Mouse (Mus musculus) hematopoietic stem cell, adult 5-6 weeks (primary cell): ENCODE results near the gene Actr3b. TPM values are rescaled to one million over a fixed set of nuclear protein-coding genes. Genes with fewer than 3 reads are reported as not detected.
"Not testable (repeated sequence)": the region's sequence is repeated elsewhere in the genome, so short reads cannot be mapped to it uniquely, and the experiment has no call there.

Experiments
- ATAC-seq, 2 experiments: fragments of 125-278 bp in 1 of 2; replicated peaks in 1 of 2; 2 replicates each; pipeline ENCODE4 v1.8.0; 2016 to 2017; ENCODE audit warnings: inconsistent platforms in 2 of 2, mild to moderate bottlenecking in 2 of 2, moderate number of reproducible peaks in 2 of 2, low read depth in 1 of 2, moderate TSS enrichment in 1 of 2; ENCODE audit not compliant: low FRiP score in 2 of 2, poor library complexity in 2 of 2, severe bottlenecking in 2 of 2, insufficient read depth in 1 of 2, low TSS enrichment in 1 of 2
- total RNA-seq: library from RNA; stranded (forward); fragments of 172-1452, 232-1000 nt; gene quantifications from 2 replicates; pipeline ENCODE4 v1.2.3, GENCODE M21; 2017

Actr3b gene
- total RNA-seq, 1 experiment from 2014 or later: not detected

GRCm38 (mm10) chr5:25869880-25870279 lies 110.1 kb downstream of the Actr3b start:
- no peak for ATAC-seq

- no peak for ATAC-seq
Observed at GRCm38 (mm10) chr5:25870632-25871031, 110.8 kb downstream of the Actr3b start.

DNA sequence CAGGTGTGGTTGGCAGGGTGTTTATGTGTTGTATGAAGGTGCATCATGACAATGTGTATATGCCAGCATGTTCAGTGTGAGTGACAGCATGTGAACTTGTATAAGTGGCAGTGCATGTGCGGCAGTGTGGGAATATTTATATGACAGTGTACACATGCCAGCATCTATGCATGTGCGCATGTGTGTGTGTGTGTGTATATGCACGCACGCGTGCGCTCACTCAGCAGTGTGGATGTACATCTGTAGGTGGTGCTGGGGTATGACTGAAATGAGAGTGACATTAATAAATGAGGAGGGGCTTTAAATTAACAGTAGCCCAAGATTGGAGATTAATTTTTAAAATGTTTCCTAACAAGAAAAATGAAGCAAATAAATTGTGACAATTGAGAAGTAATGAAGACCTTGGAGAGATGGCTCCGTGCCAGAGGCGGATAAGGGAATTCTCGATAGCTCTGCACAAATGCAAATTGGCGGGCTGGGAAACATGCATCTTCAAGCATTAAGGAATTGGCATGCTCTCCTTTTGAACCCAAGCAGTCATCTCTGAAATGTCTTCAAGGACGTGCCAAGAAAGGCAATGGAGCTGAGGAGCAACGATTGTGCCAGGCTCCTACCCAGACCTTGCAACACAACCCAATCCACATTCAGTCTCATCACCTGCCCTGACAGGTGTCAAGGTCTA lies 111.7 kb downstream of the Actr3b start:
- no peak for ATAC-seq

DNA sequence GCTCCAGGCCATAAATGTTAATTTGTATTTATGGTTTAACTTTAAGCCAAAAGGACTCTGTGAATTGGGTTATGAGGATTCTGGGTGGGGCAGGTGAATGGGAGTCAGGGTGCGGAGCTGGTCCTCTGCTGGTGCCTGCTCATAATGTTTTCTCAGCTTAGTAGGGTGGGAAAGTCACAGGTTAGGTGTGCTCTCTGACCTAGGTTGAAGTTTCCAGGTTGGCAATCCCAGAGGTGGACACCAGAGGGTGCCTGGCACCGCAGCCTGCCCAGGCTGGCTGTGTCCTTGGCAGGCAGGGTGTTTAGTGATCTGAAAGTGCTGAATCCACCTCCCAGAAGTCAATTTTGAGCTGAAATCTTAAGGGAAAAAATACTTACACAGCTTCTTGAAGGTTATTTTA lies 113.2 kb downstream of the Actr3b start:
- no peak; a peak in 1 of 4 replicates for ATAC-seq

DNA sequence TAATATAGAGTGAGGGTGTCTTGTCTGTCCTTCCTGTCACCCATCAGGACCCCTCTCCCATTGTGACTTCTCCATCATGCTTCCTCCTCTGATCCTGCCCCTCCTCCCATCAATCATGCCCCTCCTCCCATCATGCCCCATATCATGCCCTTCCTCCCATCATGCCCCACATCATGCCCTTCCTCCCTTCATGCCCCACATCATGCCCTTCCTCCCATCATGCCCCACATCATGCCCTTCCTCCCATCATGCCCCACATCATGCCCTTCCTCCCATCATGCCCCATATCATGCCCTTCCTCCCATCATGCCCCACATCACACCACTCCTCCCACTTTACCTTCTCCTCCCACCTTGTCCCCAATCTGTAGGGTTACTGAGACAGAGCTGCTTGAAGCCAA lies 116.1 kb downstream of the Actr3b start:
- not testable (repeated sequence) for ATAC-seq

GRCm38 (mm10) chr5:25877281-25877680 lies 117.5 kb downstream of the Actr3b start:
- ATAC-seq: no peak

DNA sequence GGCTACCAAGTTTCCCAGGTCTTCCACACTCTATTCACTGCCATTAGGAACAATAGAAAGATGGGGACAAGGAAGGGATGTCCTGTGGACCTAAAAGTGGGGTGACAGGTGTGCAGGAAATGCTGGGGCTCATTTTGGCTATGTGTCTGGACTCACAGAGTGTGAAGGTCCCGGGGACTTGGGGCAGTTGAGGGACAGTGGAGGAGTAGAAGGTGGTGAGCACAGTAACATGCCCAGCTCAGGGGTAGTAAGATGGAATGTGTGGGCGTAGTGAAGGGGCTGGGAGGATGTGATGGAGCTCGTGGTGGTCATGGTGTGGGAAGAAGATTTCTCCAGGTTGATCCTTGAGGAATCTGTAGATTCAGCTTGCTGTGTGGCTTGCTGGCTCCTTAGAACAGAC lies 118.2 kb downstream of the Actr3b start:
- ATAC-seq: no peak

DNA sequence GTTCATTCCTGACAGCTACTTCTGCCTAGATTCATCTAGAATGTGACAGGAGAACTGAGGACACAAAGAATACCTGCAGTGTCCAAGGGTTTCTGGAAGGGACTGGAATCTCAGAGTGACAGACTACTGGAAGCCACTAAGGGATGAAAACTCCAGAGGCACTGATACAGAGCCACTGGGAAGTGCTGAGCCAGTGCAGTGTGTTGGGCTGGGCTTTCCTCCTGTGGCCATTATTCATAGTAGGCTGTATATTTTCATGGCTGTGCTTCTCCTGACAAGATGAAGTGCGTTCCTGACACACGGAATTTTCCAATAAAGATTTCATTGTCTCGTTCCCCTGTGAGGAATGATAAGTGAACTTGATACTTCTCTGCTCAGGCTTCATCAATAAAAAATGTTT lies 126.9 kb downstream of the Actr3b start:
- no peak for ATAC-seq

DNA sequence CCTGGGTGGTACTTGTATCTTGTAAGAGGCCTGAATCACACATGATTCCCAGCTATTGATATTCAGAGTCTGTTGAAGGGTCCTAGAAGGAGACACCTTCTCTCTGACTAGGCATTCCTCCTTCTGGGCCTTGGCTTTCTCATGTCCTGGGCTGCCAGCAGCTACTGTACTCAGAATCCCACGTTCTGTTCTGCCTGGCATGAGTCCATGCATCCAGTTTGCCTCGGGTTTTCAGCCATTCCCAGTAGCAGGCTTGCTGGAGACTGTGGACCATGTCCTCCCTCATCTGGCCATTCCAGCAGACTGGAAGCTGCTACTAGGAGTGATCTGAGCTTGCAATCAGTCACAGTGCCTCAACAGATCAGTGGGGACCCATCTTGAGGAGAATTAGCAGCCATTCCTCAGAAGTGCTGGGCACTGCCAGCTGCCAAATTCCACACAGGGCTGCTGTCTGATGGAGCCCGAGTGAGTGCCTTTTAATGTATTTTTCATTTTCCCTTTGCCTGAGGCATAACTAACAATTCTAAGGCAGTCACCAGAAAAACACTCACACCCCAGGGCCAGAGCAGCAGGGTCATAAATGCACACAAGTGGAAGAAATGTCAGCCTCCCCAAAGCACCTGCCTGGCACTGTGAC lies 130.1 kb downstream of the Actr3b start:
- no peak for ATAC-seq

DNA sequence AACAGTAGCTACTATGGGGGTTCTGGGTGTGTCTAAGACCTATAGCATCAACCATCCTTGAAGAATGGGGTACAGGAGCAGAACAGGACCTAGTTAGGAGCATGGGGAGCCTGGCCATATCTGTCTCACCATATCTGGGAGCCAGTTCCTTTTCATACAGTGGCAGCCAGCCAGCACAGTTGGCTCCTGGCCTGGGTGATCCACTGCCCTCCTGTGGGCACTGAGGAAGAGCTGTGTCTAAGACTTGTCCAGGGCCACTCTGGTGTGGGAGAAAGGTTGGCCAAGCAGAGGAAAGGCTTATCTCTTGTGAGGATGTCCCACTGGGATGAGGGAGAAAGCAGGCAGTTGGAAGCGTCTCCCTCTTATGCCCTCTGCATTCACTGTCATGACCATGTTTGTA lies 131.5 kb downstream of the Actr3b start:
- ATAC-seq: no peak

Other genes with a start within 250 kb of the Actr3b start
- gene Cct8l1, start 243.9 kb upstream of the Actr3b start, total RNA-seq: not detected in 2 replicates
- 14.1 and 19.5 TPM in 2 replicates for gene Xrcc2, start 54.2 kb upstream of the Actr3b start, total RNA-seq
- not detected in 2 replicates for gene Gm21663, start 182.4 kb downstream of the Actr3b start, total RNA-seq
- not detected in 2 replicates for gene Gm21671, start 194.4 kb downstream of the Actr3b start, total RNA-seq
- gene Gm21680, start 212.7 kb downstream of the Actr3b start, total RNA-seq: not detected in 2 replicates
- not detected in 2 replicates for gene Gm21698, start 228.7 kb downstream of the Actr3b start, total RNA-seq
- not detected in 2 replicates for gene Gm1979, start 244.8 kb downstream of the Actr3b start, total RNA-seq